Mouse (Mus musculus) thymus, postnatal 10 days (tissue): ENCODE measurements around the gene Tmprss11g.

ENCODE experiments used
- DNase-seq, 2 experiments: peaks; one replicate each; pipeline ENCODE4 v3.0.0; 2021; ENCODE audit warnings: low spot score in 2 of 2

The Tmprss11g gene

GRCm38 (mm10) chr5:86518500-86518899, at the start of gene Tmprss11g:
Gene Tmprss11g (minus strand): TSS chr5:86518600.
- no peak for DNase-seq

- DNase-seq, result no peak
Measured at GRCm38 (mm10) chr5:86546693-86547092, 28.3 kb upstream of the Tmprss11g start.

GRCm38 (mm10) chr5:86540601-86541000, 22.2 kb upstream of the Tmprss11g start:
- no peak for DNase-seq

- DNase-seq, result no peak
Measured at GRCm38 (mm10) chr5:86528725-86529124, 10.3 kb upstream of the Tmprss11g start.

GRCm38 (mm10) chr5:86511538-86511937, 6.9 kb downstream of the Tmprss11g start:
- no peak for DNase-seq

GRCm38 (mm10) chr5:86493453-86493852, 24.9 kb downstream of the Tmprss11g start:
- DNase-seq, result no peak

- DNase-seq, result no peak
Measured at GRCm38 (mm10) chr5:86482562-86482961, 35.8 kb downstream of the Tmprss11g start.

- DNase-seq, result no peak
Measured at GRCm38 (mm10) chr5:86482031-86482430, 36.4 kb downstream of the Tmprss11g start.

- DNase-seq, result no peak
Measured at GRCm38 (mm10) chr5:86473859-86474258, 44.5 kb downstream of the Tmprss11g start.

GRCm38 (mm10) chr5:86468890-86469289, 49.5 kb downstream of the Tmprss11g start, which contains the start of gene Tmprss11a:
Gene Tmprss11a (minus strand): TSS chr5:86468990.
- no peak for DNase-seq

- no peak for DNase-seq
Measured at GRCm38 (mm10) chr5:86439306-86439705, 79.1 kb downstream of the Tmprss11g start.

- DNase-seq, result no peak
Measured at GRCm38 (mm10) chr5:86438548-86438947, 79.9 kb downstream of the Tmprss11g start.
